Mouse (Mus musculus) fat pad, adult 2 months (tissue): ENCODE data around the gene Vgll2.

Experiments used
- DNase-seq: peaks from one replicate; pipeline ENCODE4 v3.0.0-alpha.2; 2011; ENCODE audit warnings: low read depth, low spot score; ENCODE audit errors: extremely low read depth

Gene Vgll2

DNA sequence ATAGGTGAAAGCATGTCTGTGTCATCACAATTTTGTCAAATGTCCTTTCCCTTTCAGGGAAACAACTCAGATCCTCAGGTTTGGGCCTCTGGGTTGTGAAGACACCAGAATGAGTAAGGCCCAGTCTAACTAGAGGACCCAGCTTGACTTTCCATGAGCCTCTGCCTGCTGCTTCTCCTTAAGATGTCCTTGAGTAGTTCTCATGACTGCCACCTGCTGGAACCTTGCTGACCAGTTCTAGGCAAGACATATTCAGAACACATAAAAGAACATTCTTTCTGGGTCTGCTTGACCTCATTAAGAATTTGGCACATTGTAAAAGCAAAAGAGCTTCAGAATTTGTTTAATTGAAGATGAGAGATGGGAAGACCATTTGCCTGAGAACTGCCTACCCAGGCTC is 50.2 kb downstream of the Vgll2 start:
- no peak for DNase-seq
